Mouse (Mus musculus) layer of hippocampus, postnatal 36 days (tissue): Measurements from ENCODE around the gene Gm17622. TPM values are rescaled to one million over a fixed set of nuclear protein-coding genes. Genes with fewer than 3 reads are reported as not detected.

Experiments used
- DNase-seq, 2 experiments: peaks; one replicate each; pipeline ENCODE4 v3.0.0; 2022
- total RNA-seq, 2 experiments: library from RNA; stranded (reverse); gene quantifications; 2 replicates each; pipeline ENCODE4 v1.2.3; 2021

Gene Gm17622
- not detected for total RNA-seq

DNA sequence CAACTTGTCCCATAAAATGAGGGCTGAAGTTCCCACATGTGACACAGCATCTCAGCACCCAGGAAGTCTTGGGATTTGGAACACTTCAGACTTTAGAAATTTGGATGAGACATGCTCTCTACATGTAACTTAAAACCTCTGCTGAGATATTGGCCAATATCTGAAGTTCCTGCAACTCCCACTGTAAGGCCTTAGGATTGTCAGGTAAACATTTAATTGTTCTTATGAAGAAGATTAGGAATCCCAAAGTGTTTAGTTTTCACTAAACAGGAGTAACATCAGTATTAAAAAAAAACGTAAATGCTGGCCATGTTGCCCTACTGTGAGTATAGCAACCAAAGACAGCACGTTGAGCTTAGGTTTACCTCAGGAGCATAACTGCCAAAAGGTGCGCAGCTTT is at the start of gene Gm17622:
Gene Gm17622, plus strand, starts transcription at position 301 of the 400 bp plus-strand sequence.
- DNase-seq = no peak

DNA sequence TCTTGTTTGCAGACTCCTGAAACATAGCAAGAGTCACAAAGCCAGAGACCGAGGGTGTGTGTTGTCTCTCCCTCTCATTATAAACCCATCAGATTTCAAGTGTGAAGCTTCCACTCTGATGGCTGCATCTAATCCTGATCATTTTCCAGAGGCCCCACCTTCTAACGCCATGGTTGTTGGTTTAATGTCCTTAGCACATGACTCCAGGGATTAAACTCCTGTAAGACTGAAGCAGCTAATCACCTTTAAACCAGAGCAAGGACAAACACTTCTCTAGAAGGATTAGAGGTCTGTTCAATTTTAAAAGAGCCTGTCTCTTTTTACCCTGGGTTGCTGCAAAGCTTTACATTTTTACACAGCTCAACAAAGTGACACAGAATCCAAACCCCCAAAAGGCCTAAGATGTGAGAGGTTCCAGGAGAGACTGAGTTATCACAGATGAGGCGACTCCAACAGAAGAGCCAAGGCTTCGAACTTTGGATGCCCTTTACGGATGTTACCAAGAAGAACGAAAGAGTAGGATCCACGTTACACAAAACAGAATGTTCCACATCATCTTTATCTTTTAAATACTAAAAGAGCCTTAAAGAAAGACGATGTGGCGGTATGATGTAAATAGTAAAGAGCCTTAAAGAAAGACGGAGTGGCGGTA is 40.2 kb upstream of the Gm17622 start:
- no peak for DNase-seq

GRCm38 (mm10) chr13:96450869-96451268 is 39.7 kb upstream of the Gm17622 start:
- DNase-seq = no peak

- DNase-seq = no peak
Measured at GRCm38 (mm10) chr13:96451386-96452140, 39.0 kb upstream of the Gm17622 start.

- DNase-seq = no peak
Measured at GRCm38 (mm10) chr13:96452621-96453020, 37.9 kb upstream of the Gm17622 start.

- no peak for DNase-seq
Measured at GRCm38 (mm10) chr13:96454288-96454687, 36.2 kb upstream of the Gm17622 start.

- no peak for DNase-seq
Measured at GRCm38 (mm10) chr13:96457566-96457965, 33.0 kb upstream of the Gm17622 start.

DNA sequence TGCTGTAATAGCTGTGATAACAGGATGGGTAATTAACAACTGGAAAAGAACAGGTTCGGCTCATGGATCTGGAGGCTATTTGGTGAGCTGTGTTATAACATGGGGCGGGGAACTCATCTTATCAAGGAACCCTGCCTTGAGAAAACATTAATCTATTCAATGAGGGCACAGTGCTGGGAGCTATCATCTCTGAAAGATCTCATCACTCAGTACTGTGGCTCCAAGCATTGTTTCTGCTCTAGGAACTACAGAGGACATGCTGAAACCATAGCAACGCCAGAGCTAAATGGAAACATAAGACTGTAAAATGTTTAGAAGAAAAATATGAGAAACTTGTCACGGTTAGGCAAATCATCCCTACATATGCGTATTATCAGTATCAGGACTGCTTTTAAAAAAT is 32.5 kb upstream of the Gm17622 start:
- no peak for DNase-seq

DNA sequence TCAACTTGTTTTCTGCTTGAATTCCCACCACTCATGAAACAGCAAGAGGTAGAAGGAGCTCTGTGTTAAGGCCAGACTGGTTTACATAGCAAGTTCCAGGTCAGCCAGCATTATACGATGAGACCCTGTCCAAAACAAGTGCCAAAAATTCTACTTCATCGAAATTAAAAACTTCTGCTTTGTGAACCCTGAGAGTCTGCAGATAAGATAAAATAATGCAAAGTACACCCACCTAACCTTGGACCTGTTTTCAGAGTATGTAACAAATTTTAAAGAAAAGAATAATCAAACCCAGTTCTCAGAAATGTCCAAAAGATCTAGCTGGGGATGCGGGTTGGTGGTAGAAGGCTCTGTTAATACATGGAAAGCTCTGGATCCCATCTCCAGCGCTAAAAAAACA is 31.9 kb upstream of the Gm17622 start:
- DNase-seq = no peak

GRCm38 (mm10) chr13:96462644-96463043 is 27.9 kb upstream of the Gm17622 start:
- no peak for DNase-seq

DNA sequence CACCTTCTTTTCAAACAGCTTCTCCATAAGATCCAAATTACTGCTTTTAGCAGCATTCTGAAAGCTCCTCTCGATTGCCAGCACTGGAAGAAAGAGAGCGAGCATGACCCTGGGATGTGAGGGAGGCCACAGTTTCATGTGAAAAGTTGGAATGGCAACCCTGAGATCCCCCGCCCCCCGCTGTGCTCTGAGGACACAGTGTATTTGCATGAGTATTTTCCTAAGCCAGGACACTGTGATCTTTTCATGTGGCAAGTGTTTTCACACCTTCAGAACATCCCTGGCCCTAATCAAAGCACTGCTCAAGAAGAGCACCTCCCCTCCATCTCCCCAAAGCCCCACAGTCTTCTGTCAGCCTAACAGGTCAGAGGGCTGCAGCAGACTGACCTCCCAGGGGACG is 25.2 kb upstream of the Gm17622 start:
- no peak for DNase-seq

DNA sequence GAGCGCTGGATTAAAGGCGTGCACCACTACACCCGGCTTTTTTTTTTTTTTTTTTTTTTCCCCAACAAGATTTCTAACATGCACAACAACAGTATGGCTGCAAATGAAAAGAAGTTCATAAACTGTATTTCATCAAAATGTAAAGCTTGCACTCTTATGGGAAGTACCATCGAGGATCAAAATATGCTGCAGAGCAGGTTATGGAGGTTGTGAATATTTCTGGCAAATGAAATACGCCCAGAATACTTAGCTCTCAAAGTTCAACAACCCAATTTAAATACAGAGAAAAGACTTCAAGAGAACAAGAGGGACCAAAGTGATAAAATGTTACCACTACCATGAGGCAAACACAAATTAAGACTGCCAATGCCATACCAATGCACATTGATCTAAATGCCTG is 21.9 kb upstream of the Gm17622 start:
- no peak for DNase-seq

GRCm38 (mm10) chr13:96470556-96470955 is 20.0 kb upstream of the Gm17622 start:
- no peak for DNase-seq

DNA sequence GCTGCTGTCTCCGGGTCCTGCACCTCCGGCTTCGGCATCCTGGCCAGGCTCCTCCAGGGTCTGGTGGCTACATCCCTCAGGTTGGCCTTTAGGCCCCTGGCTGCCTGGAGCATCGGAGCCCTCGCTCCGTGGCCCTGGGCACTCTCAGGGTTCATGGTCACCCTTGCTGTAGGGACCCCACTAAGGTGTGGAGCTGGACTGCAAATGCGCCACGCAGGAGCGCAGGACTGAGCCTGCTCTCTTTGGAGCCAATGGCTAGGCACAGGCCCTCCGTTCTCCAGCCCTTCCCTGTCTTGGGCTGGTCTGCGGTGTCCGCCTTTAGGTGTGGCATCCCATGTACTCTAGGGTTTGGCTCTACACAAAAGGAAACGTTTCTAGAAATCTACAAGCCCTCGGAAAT is 19.6 kb upstream of the Gm17622 start, which contains the start of gene Ankdd1b:
Gene Ankdd1b, minus strand, starts transcription at position 242 of the 400 bp plus-strand sequence.
- DNase-seq = no peak

GRCm38 (mm10) chr13:96477226-96477625 is 13.3 kb upstream of the Gm17622 start:
- DNase-seq = no peak

DNA sequence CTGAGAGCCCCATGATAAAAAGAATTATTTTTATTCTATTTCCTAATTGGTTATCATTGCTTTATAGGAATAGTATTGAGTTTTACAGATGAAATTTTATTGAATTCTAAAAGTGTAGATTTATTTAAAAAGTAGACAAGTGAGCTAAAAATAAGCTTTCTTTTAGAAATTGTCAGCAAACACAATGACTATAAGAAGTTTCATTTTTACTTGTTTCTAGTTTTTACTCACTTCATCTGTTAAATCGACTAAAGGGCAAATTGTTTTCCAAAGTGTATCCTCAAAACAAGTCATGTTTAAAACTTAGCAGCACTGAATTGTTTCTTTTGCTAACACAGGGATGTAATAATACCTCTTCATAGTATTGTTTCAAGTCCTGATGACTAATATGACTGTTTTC is 11.5 kb upstream of the Gm17622 start:
- no peak for DNase-seq

DNA sequence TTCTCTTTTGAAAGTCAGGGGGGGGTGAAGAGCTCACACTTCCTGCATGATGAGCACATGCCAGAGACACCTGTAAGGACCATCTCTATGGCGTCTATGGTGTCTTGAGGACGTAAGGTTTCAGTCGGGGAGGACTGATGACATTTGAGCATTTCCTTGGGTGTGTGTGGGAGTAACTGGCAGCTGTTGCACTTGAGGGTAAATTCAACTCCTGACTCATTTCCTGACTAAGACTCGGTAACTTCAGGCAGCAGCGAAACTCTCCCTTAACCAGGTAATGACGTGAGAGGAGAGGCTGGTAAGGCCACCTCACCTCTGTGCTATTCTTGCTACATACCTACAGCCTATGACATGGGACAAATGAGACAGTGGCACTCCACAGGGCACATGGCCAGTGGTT is 3.3 kb upstream of the Gm17622 start:
- DNase-seq = no peak

- DNase-seq = no peak
Measured at GRCm38 (mm10) chr13:96487968-96488367, 2.6 kb upstream of the Gm17622 start.

DNA sequence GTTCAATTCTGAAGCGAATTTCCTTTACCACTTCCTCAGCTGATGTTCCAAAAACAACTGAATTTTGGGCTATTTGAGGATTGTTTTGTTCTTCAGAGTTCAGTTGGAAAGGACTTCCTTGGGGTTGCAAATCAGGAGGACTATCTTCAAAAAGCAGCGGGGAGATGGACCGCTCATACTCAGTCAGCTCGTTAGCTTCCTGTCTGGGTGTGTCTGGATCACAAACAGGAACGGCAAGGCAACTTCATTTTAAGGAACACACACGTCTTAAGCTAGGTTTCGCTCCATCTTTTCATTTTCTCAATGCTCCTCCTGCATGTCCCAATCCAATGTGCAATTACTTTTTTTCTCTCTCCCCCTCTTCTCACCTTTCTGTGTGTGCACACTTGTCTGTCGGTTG is 6.1 kb downstream of the Gm17622 start:
- DNase-seq = no peak

- DNase-seq = no peak
Measured at GRCm38 (mm10) chr13:96499891-96500290, 9.4 kb downstream of the Gm17622 start.

- no peak for DNase-seq
Measured at GRCm38 (mm10) chr13:96505661-96506060, 15.1 kb downstream of the Gm17622 start.

- DNase-seq = no peak
Measured at GRCm38 (mm10) chr13:96506313-96506712, 15.8 kb downstream of the Gm17622 start.

DNA sequence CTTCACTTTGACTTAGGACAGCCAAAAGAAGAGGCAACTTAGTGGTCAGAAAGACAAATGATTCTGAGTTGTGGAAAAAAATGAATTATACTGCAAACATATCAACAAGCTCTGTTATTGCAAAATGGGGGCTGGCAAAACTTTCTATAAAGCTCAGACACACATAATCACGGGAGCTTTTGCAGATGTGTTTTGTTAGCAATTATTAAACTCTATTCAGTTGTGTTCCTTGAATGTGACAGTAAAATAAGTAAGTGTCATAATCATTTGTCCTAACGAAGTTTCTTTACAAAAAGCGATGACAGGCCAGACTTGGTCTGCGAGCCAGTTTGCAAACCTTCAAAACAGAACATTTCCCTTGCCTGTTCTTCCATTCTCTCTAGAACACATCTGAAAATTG is 17.0 kb downstream of the Gm17622 start:
- no peak for DNase-seq

DNA sequence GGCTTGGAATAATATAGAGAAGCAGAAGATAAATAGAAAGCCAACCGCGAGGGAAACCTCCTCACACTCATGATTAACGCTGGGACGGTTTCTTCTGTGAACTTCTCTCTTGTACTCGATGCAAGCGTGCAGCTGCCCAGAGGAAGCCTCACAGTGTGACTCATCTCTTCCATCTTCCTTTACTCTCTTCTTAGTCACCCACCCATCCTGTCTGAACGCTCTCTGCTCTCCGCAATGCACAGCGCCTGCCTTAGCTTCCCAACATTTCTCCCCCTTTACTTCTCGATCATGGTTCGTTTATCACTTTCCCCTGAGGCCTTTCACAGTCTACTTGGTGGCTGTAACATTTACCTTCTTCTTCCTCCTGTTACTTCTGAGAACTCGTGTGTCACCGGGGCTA is 20.1 kb downstream of the Gm17622 start:
- no peak for DNase-seq
